Mouse (Mus musculus) retina, postnatal 1 day (tissue): ENCODE measurements around the gene Mthfd2l.

ENCODE experiments used
- DNase-seq: peaks from one replicate; pipeline ENCODE4 v3.0.0-alpha.2; 2012

Gene Mthfd2l

DNA sequence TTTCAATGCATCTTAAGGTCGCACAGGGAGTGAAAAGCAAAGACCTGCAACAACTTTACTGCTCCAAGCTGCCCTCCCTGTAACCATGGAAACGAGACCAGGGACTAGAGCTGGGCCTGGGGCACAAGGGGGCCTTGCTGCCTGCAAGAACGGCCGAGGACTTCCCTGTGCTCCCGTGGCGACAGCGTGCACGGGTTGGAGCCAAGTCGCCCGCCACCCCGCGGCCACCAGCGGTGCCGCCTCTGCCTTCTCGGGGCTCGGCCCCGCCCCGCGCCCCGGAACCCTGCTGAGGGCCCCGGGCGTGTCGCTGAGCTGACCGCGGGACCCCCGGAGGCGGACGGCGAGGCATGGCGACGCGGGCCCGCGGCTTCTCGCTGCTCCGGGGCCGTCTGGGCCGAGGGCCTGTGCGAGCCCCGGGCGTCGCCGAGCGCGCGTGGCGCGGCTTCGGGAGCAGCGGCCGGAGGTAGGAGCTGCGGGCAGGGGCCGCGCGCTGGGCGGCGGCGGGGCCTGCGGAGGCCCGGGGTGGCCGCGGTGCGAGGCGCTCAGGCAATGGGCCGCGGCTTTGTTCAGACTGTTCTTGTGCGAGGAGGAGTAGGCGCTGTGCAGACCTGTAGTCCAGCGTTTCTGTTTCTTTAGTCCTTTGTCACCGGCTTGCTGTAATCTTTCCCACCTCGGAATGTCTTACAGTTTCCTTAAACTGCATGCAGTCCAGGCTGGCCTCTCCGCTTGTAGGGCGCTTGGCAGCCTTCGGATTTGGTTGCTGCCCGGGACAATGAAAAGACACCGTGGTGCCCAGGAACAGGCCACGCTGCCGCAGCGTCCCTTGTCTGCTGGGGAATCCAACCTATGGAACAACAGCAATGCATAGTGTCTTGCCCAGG, at the start of gene Mthfd2l:
TSS of gene Mthfd2l (plus strand) at position 147 of the 881 bp plus-strand sequence.
- DNase-seq, result peak; percentile 95

DNA sequence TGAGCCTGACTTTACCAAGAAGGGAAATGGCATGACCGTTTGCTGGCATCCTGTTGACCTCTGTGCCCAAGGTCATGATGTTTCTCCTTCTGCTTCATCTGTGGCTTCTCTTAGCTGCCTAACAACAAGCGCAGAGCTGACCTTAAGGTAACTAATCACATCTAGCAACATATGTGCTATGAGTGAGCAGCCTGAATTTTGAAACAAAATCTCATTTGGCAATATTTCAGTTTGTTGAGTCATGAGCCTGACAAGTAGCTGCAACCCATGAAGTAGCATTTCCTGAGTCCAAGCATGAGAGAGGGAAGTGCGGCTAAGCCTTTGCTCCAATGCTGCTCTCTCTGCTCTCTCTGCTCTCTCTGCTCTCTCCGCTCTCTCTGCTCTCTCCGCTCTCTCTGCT, 49.2 kb upstream of the Mthfd2l start:
- no peak for DNase-seq

DNA sequence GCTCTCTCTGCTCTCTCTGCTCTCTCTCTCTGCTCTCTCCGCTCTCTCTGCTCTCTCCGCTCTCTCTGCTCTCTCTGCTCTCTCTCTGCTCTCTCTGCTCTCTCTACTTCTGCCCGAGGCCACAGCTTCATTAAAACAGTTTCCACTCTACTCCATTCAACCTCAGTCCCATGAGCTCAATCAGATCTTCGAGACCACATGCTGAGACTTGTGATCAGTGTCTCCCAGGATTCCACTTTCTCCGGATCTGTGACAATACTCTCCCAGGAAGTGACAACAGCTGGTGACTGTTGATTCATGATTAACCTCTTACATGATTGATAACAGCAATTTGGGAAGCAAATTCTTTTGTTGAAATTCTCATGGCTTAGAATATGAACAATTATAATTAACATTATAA, 48.8 kb upstream of the Mthfd2l start:
- no peak for DNase-seq

DNA sequence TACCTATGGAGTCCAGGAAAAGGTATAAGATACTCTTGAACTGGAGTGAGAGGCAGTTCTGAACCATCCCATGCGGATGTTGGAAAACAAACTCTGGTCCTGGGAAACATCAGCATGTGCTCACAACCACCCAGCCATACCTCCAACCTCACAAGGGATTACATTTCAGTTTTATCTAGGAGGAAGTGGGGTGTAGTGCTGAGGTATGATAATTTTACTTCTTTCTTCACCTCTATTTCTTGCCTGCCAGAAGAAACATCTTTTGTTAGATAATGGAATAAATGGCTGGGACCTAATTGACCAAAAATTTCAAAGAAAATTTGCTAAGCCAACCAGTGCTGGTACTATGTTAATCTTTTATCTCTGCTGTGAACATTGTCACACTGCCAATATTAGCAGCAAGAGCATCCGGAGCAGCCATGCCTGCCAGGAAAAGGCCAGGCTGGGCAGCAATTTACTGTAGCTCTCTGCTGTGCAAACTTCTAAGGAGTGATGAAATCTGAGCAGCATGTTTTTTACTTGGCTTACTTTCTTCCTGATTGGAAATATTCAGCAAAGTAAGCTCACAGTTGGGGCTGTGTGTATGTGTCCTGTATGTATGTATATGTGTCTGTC, 46.2 kb upstream of the Mthfd2l start:
- DNase-seq, result no peak

DNA sequence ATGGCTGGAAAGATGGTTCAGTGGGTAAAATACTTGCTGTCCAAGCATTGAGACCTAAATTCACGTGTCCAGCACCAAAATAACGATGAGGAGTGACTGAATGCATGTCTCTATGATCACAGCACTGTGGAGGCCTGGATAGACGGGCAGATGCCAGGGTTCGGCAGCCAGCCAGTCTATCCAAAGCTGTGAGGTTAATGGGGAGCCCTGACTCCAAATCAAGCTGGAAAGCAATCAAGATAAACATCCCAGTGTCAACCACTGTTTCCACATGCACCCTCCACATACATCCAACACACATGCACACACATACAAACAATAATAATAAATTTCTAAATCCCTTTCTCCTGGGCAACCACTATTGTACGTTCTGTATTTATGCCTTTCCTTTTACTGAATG, 42.3 kb upstream of the Mthfd2l start:
- DNase-seq, result no peak

- peak; percentile 63 for DNase-seq
These were observed 40.1 kb upstream of the Mthfd2l start, which contains the start of gene Cxcl1 for GRCm38 (mm10) chr5:90890519-90891463. Gene Cxcl1 (plus strand): TSS chr5:90891241.

DNA sequence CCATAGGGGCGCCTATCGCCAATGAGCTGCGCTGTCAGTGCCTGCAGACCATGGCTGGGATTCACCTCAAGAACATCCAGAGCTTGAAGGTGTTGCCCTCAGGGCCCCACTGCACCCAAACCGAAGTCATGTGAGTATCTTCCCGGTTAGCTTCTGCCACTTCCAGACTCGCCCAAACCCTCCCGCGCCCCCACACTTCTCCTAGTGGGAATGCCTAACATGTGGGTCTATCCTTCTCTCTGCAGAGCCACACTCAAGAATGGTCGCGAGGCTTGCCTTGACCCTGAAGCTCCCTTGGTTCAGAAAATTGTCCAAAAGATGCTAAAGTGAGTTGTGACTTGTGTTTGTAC, 39.5 kb upstream of the Mthfd2l start:
- DNase-seq, result no peak

DNA sequence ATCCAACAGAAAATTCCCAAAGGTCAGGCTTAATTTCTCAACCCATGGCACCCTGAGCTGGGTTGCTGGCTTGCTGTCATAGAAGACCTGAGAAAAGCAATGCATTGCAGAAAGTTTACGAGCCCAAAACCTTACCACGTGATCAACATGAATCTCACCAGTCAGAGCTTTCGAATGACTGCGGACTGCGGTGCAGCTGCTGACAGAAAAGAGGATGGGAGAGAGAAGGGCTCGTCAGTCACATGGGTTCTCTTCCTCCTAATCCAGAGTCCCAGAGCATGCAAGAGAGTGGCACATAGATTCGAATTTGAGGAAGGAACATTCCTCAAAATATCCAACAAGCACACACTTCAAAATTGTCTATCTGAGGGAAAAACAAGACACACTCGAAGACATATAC, 36.7 kb upstream of the Mthfd2l start:
- DNase-seq, result no peak

- no peak for DNase-seq
These were observed 33.5 kb upstream of the Mthfd2l start for GRCm38 (mm10) chr5:90897429-90897828.

DNA sequence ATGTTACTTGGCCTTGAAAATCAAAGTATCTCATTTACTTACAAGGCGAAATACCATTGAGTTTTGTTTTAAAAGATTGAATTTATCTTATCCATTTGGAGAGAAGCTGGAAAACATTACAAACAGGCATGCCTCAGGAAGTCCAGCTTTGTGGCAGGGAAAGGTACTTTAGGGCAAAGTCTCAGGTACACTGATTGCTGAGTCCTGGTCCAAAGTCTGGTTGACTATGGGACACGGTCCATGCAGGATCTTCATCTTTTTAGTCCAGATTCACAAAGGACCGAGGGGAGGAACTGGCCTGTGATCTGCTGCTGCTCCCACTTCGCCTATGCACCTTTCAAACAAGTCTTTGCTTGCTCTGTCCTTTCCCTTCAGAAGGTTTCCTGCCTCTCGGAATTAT, 31.6 kb upstream of the Mthfd2l start:
- DNase-seq, result no peak

DNA sequence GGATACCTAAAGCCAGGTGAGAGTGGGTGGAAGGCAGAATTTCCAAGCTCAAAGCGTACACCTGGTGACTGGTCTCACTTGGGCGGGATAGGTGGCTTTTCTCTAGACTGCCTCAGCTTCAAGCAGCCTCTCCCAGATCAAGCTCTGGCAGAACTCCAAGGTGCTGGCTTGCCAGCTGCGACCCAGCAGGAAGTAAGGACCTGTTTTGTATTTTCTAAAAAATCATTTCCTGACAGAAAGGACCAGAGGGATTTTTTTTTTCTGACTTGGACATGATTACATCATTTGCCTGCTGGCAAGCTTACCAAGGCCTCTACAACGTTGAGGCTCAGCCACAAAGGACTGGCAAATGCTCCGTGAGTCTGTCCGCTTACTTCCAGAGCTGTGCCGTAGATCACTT, 30.8 kb upstream of the Mthfd2l start:
- no peak for DNase-seq

DNA sequence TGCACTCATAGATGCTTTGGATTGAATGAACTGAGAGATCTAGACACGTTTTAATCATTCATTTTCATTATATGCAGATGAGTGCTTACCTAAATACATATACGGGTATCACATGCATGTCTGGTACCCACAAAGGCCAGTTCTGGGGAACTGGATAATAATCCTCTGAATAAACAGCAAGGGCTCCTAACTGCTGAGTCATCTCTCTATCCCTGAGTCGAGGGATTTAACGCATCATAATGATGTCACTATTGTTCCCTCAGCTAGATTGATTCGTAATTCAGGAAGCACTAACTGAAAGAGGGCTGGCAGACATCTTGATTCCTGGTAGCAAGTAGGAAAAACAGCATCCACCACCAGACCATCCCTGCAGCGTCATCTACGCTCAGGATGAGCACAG, 30.2 kb upstream of the Mthfd2l start:
- DNase-seq, result no peak

DNA sequence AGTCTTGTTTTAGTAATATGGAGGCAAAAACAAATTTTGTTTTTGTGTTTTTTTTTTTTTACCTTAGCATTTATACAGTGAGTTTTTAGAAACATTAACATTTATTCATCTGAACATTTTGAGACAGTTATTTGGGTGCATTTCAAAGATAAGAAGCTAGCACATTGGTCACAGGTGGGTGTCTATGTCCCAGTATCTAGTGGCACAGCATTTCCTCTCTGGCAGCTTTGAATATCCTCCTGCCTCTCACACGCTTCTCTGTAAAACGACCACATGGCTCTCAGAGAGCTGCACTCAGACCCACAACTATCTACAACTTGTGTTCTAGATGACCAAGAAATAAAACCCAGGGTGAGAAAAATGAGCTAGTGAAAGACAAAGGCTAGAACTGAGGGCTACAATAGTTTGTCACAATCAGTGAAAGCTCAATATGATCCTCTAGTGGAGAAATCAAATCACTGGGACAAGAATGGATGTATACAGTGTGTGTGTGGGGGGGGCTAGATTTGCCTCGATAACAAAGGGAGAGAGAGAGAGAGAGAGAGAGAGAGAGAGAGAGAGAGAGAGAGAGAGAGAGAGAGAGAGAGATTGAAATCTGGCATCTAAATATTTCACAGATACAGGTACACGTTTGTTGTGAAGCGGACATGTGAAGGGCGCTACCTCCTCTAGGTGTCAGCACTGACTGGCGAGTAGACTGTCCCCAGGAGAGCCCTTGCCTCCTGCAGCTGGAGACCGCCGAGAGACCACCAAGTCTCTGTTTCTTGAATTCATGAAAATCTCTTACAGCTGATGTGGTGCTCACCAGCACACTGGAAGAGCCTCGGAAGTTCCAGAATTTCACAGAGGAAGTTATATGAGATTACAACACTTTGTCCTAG, 28.3 kb upstream of the Mthfd2l start:
- peak; percentile 56 for DNase-seq

DNA sequence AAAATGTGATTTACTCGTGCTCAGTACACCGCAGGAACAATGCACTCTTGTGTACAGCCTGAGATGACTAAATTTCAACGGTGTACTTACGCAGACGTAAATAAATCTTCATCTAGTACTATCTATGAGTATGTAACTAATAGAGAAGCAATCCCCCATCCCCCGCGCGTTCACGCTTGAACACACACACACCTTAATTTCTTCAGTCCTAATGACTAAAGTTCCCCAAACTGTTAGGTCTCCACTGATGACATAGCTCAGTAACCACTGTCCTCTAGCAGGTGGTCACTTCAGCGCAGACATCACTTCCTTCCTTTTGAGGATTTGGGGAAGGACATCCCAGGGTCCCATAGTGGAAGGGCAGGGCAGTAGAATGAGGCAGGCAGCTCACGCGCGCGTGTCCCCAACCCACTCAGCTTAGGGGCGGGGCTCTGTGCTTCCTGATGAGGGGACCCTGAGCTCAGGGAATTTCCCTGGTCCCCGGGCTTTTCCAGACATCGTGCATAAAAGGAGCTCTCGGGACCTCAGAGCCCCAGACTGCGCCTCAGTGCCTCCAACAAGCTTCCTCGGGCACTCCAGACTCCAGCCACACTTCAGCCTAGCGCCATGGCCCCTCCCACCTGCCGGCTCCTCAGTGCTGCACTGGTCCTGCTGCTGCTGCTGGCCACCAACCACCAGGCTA, 27.4 kb upstream of the Mthfd2l start, which contains the start of gene Cxcl2:
TSS of gene Cxcl2 (plus strand) at position 533 of the 682 bp plus-strand sequence.
- peak; percentile 40 for DNase-seq

DNA sequence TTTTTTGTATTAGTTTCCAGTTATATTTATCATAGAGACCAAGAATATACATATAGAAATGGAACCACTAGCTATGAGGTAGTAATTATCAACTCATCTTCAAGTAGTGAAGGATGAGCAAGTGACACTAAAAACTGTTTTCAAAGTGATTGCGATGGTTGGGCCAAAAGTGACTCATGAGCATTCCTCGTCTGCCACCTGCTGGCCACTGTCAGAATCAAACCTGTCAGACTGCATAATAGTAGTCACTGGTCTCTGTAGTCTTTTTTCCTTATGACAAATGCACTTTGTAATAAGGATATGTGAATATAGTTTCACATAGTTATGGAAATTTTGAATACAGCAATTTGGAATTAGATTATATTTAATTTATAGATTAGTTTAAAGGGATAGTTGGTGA, 21.9 kb upstream of the Mthfd2l start:
- peak; percentile 79 for DNase-seq

DNA sequence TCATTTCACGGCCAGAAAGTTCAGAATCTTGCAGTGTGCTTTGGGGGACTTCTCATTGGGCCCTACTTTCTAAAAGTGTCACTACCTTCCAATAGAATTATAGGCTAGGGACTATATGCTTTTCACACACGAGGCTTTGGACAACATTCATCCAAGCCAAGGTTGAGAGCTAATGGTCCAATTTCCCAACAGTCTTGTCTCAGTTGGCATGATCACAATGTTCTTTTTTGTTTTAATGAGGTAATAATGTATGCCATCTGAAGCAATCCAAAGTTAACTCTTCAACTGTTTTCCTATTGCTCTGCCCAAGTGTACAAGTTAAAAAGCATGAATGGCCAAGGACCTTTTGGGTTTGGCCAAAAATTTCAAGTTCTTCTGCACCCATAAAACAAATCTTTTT, 11.4 kb upstream of the Mthfd2l start:
- DNase-seq, result no peak

DNA sequence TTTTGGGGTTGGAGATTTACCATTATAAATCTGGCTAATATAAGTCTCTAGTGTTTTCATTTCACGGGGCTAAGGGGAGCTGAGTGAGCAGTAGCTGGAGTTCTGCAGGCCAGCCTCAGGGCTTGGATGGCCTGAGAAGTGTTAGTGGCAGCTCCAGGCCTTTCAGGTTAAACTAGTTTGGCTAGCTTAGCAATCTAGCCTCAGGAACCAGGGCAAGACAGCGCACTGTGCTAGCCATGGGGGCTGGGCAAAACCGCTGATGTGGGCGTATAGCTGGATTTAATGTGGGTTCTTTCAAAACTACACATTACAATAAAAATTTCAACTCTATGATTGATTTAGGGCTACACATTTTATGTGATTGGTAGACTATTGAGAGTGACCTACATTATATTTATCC, 8.0 kb upstream of the Mthfd2l start:
- DNase-seq, result no peak

DNA sequence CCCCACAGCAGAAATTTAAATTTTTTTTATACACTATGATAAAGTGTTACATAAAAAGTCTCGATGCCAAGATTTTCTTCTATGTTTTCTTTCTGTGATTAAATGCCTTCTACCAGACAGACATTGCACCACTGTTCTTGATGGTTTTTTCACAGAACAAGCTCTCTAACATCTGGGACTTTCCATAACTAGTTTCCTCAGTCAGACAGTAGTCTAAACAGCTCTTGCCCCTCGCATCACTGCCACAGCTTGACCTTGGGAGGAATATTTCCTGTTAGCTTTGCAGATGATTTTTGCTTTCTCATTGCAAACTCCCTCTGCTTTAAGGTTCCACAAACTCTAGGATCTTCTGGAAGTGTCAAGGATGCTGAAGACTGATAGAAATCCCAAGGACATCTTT, 371 bp upstream of the Mthfd2l start:
- no peak for DNase-seq

GRCm38 (mm10) chr5:90931911-90932310, 994 bp downstream of the Mthfd2l start:
- DNase-seq, result no peak

DNA sequence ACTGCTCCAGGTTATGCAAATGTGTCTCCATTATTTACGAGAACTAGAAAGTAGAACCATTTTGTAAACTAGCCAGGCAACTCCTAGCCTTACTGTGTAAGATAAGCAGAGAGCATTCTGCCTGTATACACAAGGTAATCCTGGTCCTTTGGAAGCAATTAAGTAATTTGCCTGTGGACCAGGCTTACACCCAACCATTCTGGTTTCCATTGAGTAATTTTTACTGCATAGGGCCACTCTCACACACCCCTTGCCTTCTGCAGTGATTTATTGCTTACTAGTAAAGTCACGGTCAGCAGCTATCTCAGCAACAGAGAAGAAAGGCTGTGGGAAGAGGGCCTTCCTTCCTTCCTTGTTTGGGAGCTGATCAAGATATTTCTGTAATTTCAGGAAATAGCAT, 5.8 kb downstream of the Mthfd2l start:
- no peak for DNase-seq

DNA sequence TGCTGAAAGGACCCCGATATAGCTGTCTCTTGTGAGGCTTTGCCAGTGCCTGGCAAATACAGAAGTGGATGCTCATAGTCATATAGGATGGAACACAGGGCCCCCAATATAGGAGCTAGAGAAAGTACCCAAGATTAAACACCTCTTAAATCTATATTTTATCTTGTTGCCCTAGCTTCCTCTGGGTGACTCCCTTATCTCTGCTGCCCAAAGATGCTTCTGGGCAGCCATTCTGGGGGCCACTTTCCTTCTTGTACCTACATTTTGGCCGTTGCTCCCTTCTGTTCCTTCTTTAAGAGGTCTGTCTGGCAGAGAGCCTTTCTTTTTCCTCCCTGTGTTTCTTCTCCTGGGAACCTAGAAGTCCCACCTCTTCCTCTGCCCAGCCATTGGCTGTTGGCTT, 14.5 kb downstream of the Mthfd2l start:
- no peak for DNase-seq

- DNase-seq, result no peak
These were observed 18.6 kb downstream of the Mthfd2l start for GRCm38 (mm10) chr5:90949499-90949898.
